Mouse (Mus musculus) urinary bladder, postnatal 4 days (tissue): ENCODE data around the gene Olfr1342.

Source experiments
- DNase-seq, 2 experiments: peaks; one replicate each; pipeline ENCODE4 v3.0.0; 2021 to 2022; ENCODE audit warnings: low spot score in 2 of 2

The Olfr1342 gene

GRCm38 (mm10) chr4:118692412-118692973, at the start of gene Olfr1342:
Gene Olfr1342, minus strand, starts transcription at chr4:118692756.
- DNase-seq: no peak

- no peak for DNase-seq
Observed at GRCm38 (mm10) chr4:118741881-118742280, 49.3 kb upstream of the Olfr1342 start.

- no peak for DNase-seq
Observed at GRCm38 (mm10) chr4:118740988-118741698, 48.6 kb upstream of the Olfr1342 start.

GRCm38 (mm10) chr4:118739574-118739973, 47.0 kb upstream of the Olfr1342 start:
- no peak for DNase-seq

GRCm38 (mm10) chr4:118731875-118732274, 39.3 kb upstream of the Olfr1342 start, which contains the start of gene Olfr1339:
Gene Olfr1339, plus strand, starts transcription at chr4:118732175.
- no peak for DNase-seq

- no peak for DNase-seq
Observed at GRCm38 (mm10) chr4:118721742-118722483, 29.4 kb upstream of the Olfr1342 start.

- no peak for DNase-seq
Observed at GRCm38 (mm10) chr4:118719838-118720237, 27.3 kb upstream of the Olfr1342 start, which contains the start of gene Olfr1340. Gene Olfr1340, plus strand, starts transcription at chr4:118720138.

- DNase-seq: no peak
Observed at GRCm38 (mm10) chr4:118711656-118712055, 19.1 kb upstream of the Olfr1342 start.

- no peak for DNase-seq
Observed at GRCm38 (mm10) chr4:118708086-118708485, 15.5 kb upstream of the Olfr1342 start.

- no peak for DNase-seq
Observed at GRCm38 (mm10) chr4:118703223-118703622, 10.7 kb upstream of the Olfr1342 start, which contains the start of gene Olfr1341. Gene Olfr1341, plus strand, starts transcription at chr4:118703523.

- DNase-seq: no peak
Observed at GRCm38 (mm10) chr4:118693812-118694211, 1.3 kb upstream of the Olfr1342 start.

- DNase-seq: no peak
Observed at GRCm38 (mm10) chr4:118687086-118687485, 5.5 kb downstream of the Olfr1342 start.

GRCm38 (mm10) chr4:118658652-118659051, 33.9 kb downstream of the Olfr1342 start, which contains the start of gene Olfr62:
Gene Olfr62, plus strand, starts transcription at chr4:118658952.
- DNase-seq: no peak

GRCm38 (mm10) chr4:118645234-118645633, 47.3 kb downstream of the Olfr1342 start:
- peak; percentile 27 to 68 for DNase-seq

GRCm38 (mm10) chr4:118642346-118643190, 50.0 kb downstream of the Olfr1342 start:
- peak in 1 of 2 experiments; percentile 29 for DNase-seq
